Mouse (Mus musculus) A20 (cell line): Measurements from ENCODE around the gene Cbs.

ENCODE experiments used
- DNase-seq: peaks from one replicate; pipeline ENCODE4 v3.0.0-alpha.2; 2011; ENCODE audit warnings: low read depth, low spot score

The Cbs gene

GRCm38 (mm10) chr17:31636942-31637811, at the start of gene Cbs:
Cbs (minus strand) TSS chr17:31637238.
- peak; percentile 56 for DNase-seq

- no peak for DNase-seq
These were observed 49.2 kb upstream of the Cbs start for GRCm38 (mm10) chr17:31686225-31686564.

GRCm38 (mm10) chr17:31685514-31686224, 48.6 kb upstream of the Cbs start:
- peak; percentile 79 for DNase-seq

- no peak for DNase-seq
These were observed 43.4 kb upstream of the Cbs start for GRCm38 (mm10) chr17:31680450-31680849.

- no peak for DNase-seq
These were observed 40.5 kb upstream of the Cbs start, which contains the start of gene Cryaa for GRCm38 (mm10) chr17:31677507-31677906. Cryaa (plus strand) TSS chr17:31677807.

GRCm38 (mm10) chr17:31674426-31674825, 37.4 kb upstream of the Cbs start:
- DNase-seq = no peak

- DNase-seq = no peak
These were observed 35.2 kb upstream of the Cbs start for GRCm38 (mm10) chr17:31672279-31672678.

GRCm38 (mm10) chr17:31671698-31672097, 34.7 kb upstream of the Cbs start:
- DNase-seq = no peak

- no peak for DNase-seq
These were observed 33.1 kb upstream of the Cbs start for GRCm38 (mm10) chr17:31670163-31670562.

GRCm38 (mm10) chr17:31668306-31668705, 31.3 kb upstream of the Cbs start:
- no peak for DNase-seq

- DNase-seq = peak; percentile 84
These were observed 27.7 kb upstream of the Cbs start for GRCm38 (mm10) chr17:31664760-31665159.

- DNase-seq = peak; percentile 40
These were observed 25.8 kb upstream of the Cbs start for GRCm38 (mm10) chr17:31662855-31663254.

- DNase-seq = no peak
These were observed 23.7 kb upstream of the Cbs start for GRCm38 (mm10) chr17:31660661-31661250.

- peak; percentile 98 for DNase-seq
These were observed 21.6 kb upstream of the Cbs start, which contains the start of gene U2af1 for GRCm38 (mm10) chr17:31658468-31659185. U2af1 (minus strand) TSS chr17:31658892.

GRCm38 (mm10) chr17:31658136-31658467, 21.1 kb upstream of the Cbs start:
- no peak for DNase-seq

- DNase-seq = no peak
These were observed 20.3 kb upstream of the Cbs start for GRCm38 (mm10) chr17:31657141-31657983.

GRCm38 (mm10) chr17:31656682-31657081, 19.6 kb upstream of the Cbs start:
- no peak for DNase-seq

GRCm38 (mm10) chr17:31655366-31655765, 18.3 kb upstream of the Cbs start:
- no peak for DNase-seq

GRCm38 (mm10) chr17:31653277-31653676, 16.2 kb upstream of the Cbs start:
- DNase-seq = no peak

GRCm38 (mm10) chr17:31652152-31652551, 15.1 kb upstream of the Cbs start:
- no peak for DNase-seq
